Comparison of ENCODE assay signal across 13 mouse cellular contexts in the genomic region with DNA sequence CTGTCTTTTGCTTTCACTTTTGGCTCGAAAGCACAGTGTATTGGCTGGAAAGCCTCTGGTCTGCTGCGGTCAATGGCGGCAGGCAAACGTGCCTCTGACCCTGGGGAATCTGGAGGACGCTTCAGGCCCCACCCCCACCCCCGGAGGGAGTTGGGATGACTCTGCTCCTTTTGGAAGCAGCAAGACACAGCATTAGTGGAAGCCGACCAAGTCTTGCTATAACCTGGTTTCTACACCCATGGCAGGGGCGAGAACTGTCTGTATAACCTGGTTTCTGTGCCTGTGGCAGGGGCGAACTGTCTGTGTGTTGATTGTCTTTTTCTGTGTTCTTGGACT. TPM values are rescaled to one million over a fixed set of nuclear protein-coding genes. Genes with fewer than 3 reads are reported as not detected.
A peak's percentile ranks its signal among the peaks of the same experiment; 100 is the strongest.
DNase-seq lines count a peak whose midpoint lies in the region; ATAC-seq and TF ChIP-seq lines count a peak whose summit lies in the region.
"Had no signal": no experiment of that assay in that cellular context is flagged by ENCODE, and none has a peak within 500 bp of the region (broad histone marks: within the 10 kb centered on the region; RNA-seq: fewer than 3 reads in every experiment).

No protein-coding gene starts in this region.

- H3K36me3 ChIP-seq in liver, embryonic 16.5 days (ENCODE audit: control insufficient read depth, insufficient read depth), result no peaks in the 10 kb centered on the region
- H3K36me3 ChIP-seq in hindbrain, embryonic 10.5 days, result no peaks in the 10 kb centered on the region
- H3K36me3 ChIP-seq: hindbrain, embryonic 15.5 days had no signal

- H3K9ac ChIP-seq in liver, embryonic 16.5 days (ENCODE audit: low read depth, low read length), result no peak overlapping the region
- H3K9ac ChIP-seq: forebrain, embryonic 13.5 days; hindbrain, embryonic 15.5 days; liver, embryonic 14.5 days had no signal

- WGBS in liver, embryonic 16.5 days (ENCODE audit: insufficient replicate concordance), result 54% methylated on average over 9 of the region's 9 CpGs
- 77% methylated on average over 9 of the region's 9 CpGs for WGBS in hindbrain, embryonic 10.5 days

- intact Hi-C loops in left cerebral cortex, adult 2 months (cut with DNase I), result no loop called here

- no peaks in the 10 kb centered on the region for H3K27me3 ChIP-seq in liver, embryonic 16.5 days (ENCODE audit: control insufficient read depth, insufficient read depth, low read depth, low read length)
- H3K27me3 ChIP-seq in hindbrain, embryonic 10.5 days (ENCODE audit: insufficient read depth, poor library complexity, severe bottlenecking), result peaks cover 11% of the 10 kb centered on the region; the same call in 1 of the 2 replicates
- H3K27me3 ChIP-seq: forebrain, embryonic 13.5 days; hindbrain, embryonic 15.5 days had no signal

- DNase-seq in thymus, postnatal 4 days, result peak; percentile 10
- no peak for DNase-seq in thymus, postnatal 14 days
- DNase-seq in cerebellum, postnatal 14 days, result no peak
- DNase-seq in hindbrain, embryonic 10.5 days (ENCODE audit: low spot score), result no peak
- DNase-seq in left cerebral cortex, adult 2 months (ENCODE audit: extremely low spot score in 1 of 2, low spot score in 2 of 2), result no peak
- DNase-seq: cerebellum, adult 9-11 months; gastrocnemius, postnatal 10 days; kidney, adult 9 months had no signal

- no peak for TF ChIP-seq CTCF in left cerebral cortex, adult 2 months (IDR thresholded peaks at IDR 0.05)

- 0 out of 2 replicates have a peak overlapping the region, but pooled peaks have one; percentile 6 for H3K4me2 ChIP-seq in liver, embryonic 16.5 days (ENCODE audit: low read depth, low read length)
- H3K4me2 ChIP-seq: forebrain, embryonic 13.5 days; hindbrain, embryonic 15.5 days had no signal

- no peaks in the 10 kb centered on the region for H3K4me1 ChIP-seq in liver, embryonic 16.5 days (ENCODE audit: control insufficient read depth, low read depth, low read length)
- no peaks in the 10 kb centered on the region for H3K4me1 ChIP-seq in hindbrain, embryonic 10.5 days (replicated peaks)
- H3K4me1 ChIP-seq: forebrain, embryonic 13.5 days; hindbrain, embryonic 15.5 days had no signal

- H3K4me3 ChIP-seq in liver, embryonic 16.5 days (ENCODE audit: low read depth, low read length), result 0 out of 2 replicates have a peak overlapping the region, but pooled peaks have one; percentile 3
- H3K4me3 ChIP-seq in hindbrain, embryonic 10.5 days, result no peak overlapping the region
- no peak overlapping the region for H3K4me3 ChIP-seq in left cerebral cortex, adult 2 months
- H3K4me3 ChIP-seq: forebrain, embryonic 13.5 days; hindbrain, embryonic 15.5 days had no signal

- peak; percentile 55 for ATAC-seq in erythroblast, adult 5-6 weeks (replicated peaks; ENCODE audit: low FRiP score, poor library complexity, severe bottlenecking)
- no peak for ATAC-seq in liver, embryonic 16.5 days (ENCODE audit: low read depth)
- ATAC-seq: forebrain, embryonic 13.5 days had no signal

- no peak overlapping the region for H3K27ac ChIP-seq in liver, embryonic 16.5 days (ENCODE audit: low read length)
- no peak overlapping the region for H3K27ac ChIP-seq in hindbrain, embryonic 10.5 days
- H3K27ac ChIP-seq in left cerebral cortex, adult 2 months, result no peak overlapping the region
- H3K27ac ChIP-seq: forebrain, embryonic 13.5 days; hindbrain, embryonic 15.5 days; liver, embryonic 14.5 days had no signal

- no peaks in the 10 kb centered on the region for H3K9me3 ChIP-seq in liver, embryonic 16.5 days (replicated peaks; ENCODE audit: control insufficient read depth, low read length)
- H3K9me3 ChIP-seq in hindbrain, embryonic 10.5 days, result no peaks in the 10 kb centered on the region
- H3K9me3 ChIP-seq: forebrain, embryonic 13.5 days; hindbrain, embryonic 15.5 days had no signal

RNA-seq across cellular contexts. Expression of gene Bclaf3, which starts 15.8 kb away (rescaled TPM):
- total RNA-seq in erythroblast, adult 5-6 weeks (2015; ENCODE audit: low replicate concordance), result 9.6 and 12.5 TPM in 2 replicates
- 8.8 and 25.6 TPM in 2 replicates for total RNA-seq in erythroblast, adult 5-6 weeks (2017; ENCODE audit: low replicate concordance)
- polyA plus RNA-seq in liver, embryonic 16.5 days (2015; fragmentation: Nextera tagmentation; extraction: Ambion mirVana), result 6.5 and 7.2 TPM in 2 replicates
- 18.8 and 24.5 TPM in 2 replicates for polyA plus RNA-seq in hindbrain, embryonic 10.5 days (2016; fragmentation: Nextera tagmentation; extraction: Ambion mirVana)
- 10 to 100 TPM; 11.7 to 13.0 TPM for total RNA-seq in left cerebral cortex, adult 2 months (2021)
